Mouse (Mus musculus) liver, adult 2 months (tissue): Measurements from ENCODE around the gene Dars.

ENCODE experiments used
- CTCF ChIP-seq: fragments of 200-500 bp; IDR thresholded peaks from 2 replicates; pipeline ENCODE4 v1.5.1; 2011; ENCODE audit warnings: low read depth, low read length, control low read depth
- POLR2A ChIP-seq: fragments of 200-500 bp; IDR thresholded peaks from 2 replicates; pipeline ENCODE4 v1.6.1; 2011; ENCODE audit warnings: low read length, control low read depth; ENCODE audit not compliant: insufficient read depth; ENCODE audit errors: extremely low read depth

- TF ChIP-seq CTCF, result no peak
- no peak for TF ChIP-seq POLR2A
Measured at GRCm38 (mm10) chr1:128358916-128359553, 58.1 kb downstream of the Dars start.
